Mouse (Mus musculus) E14TG2a.4 (cell line): ENCODE results near the gene Jmjd7.

Experiments used
- CTCF ChIP-seq: conservative IDR thresholded peaks from 2 replicates; pipeline ENCODE4 v1.5.1; 2014; ENCODE audit warnings: low read length
- NANOG ChIP-seq: IDR thresholded peaks from 2 replicates; pipeline ENCODE4 v1.6.1; 2014; ENCODE audit warnings: borderline replicate concordance, low read length, mixed read lengths
- POU5F1 ChIP-seq: IDR thresholded peaks from 2 replicates; pipeline ENCODE4 v1.6.1; 2014; ENCODE audit warnings: low read length, borderline replicate concordance

- TF ChIP-seq CTCF (no peak), NANOG (no peak), POU5F1 (no peak)
Measured at GRCm38 (mm10) chr2:120026984-120027949, at the start of gene Jmjd7, which contains the start of gene Gm28042.
